Mouse (Mus musculus): ENCODE measurements around the gene Pik3cg. TPM values are rescaled to one million over a fixed set of nuclear protein-coding genes. Genes with fewer than 3 reads are reported as not detected.

Gene Pik3cg
- polyA plus RNA-seq, 1 experiment from 2014 or later = 4.9 TPM

GRCm38 (mm10) chr12:32138362-32138761 is 70.1 kb downstream of the Pik3cg start:
- no peak overlapping the region for H3K4me3 ChIP-seq
- no peaks in the 10 kb centered on the region for H3K27me3 ChIP-seq (replicated peaks)
- peak overlapping the region; percentile 49; the same call in 1 of the 2 replicates for H3K27ac ChIP-seq
- H3K36me3 ChIP-seq = no peaks in the 10 kb centered on the region
- H3K4me1 ChIP-seq = peaks cover 52% of the 10 kb centered on the region
- WGBS (ENCODE audit: insufficient replicate concordance) = 67% methylated on average over 9 of the region's 9 CpGs
- no peak for ATAC-seq
- no peak overlapping the region for H3K9ac ChIP-seq
- no peaks in the 10 kb centered on the region for H3K9me3 ChIP-seq (replicated peaks)
- no peak overlapping the region for H3K4me2 ChIP-seq

- no peak overlapping the region for H3K27ac ChIP-seq
- H3K4me2 ChIP-seq = no peak overlapping the region
- H3K9me3 ChIP-seq (replicated peaks) = no peaks in the 10 kb centered on the region
- no peak overlapping the region for H3K4me3 ChIP-seq
- H3K27me3 ChIP-seq (replicated peaks) = no peaks in the 10 kb centered on the region
- 41% methylated on average over 2 of the region's 2 CpGs for WGBS (ENCODE audit: insufficient replicate concordance)
- H3K4me1 ChIP-seq = peaks cover 44% of the 10 kb centered on the region
- no peak overlapping the region for H3K9ac ChIP-seq
- ATAC-seq = peak; percentile 51; the same call in 1 of the 2 replicates
- H3K36me3 ChIP-seq = no peaks in the 10 kb centered on the region
Observed at GRCm38 (mm10) chr12:32137542-32137941, 70.9 kb downstream of the Pik3cg start.

GRCm38 (mm10) chr12:32127599-32128507 is 80.6 kb downstream of the Pik3cg start:
- Histone ChIP-seq H3K36me3 (no peaks in the 10 kb centered on the region), H3K4me1 (peaks cover 71% of the 10 kb centered on the region), H3K4me3 (peak overlapping the region; percentile 3; the same call in 1 of the 2 replicates), H3K4me2 (peak overlapping the region; percentile 48), H3K9ac (peak overlapping the region; percentile 43; the same call in 1 of the 2 replicates), H3K27ac (peak overlapping the region; percentile 33), H3K27me3 (replicated peaks) (no peaks in the 10 kb centered on the region), H3K9me3 (replicated peaks) (no peaks in the 10 kb centered on the region)
- ATAC-seq = no peak
- 19% methylated on average over 14 of the region's 14 CpGs for WGBS (ENCODE audit: insufficient replicate concordance)

GRCm38 (mm10) chr12:32127158-32127557 is 81.3 kb downstream of the Pik3cg start:
- Histone ChIP-seq H3K4me3 (no peak overlapping the region), H3K27me3 (replicated peaks) (no peaks in the 10 kb centered on the region), H3K4me1 (peaks cover 72% of the 10 kb centered on the region), H3K36me3 (no peaks in the 10 kb centered on the region), H3K27ac (peak overlapping the region; percentile 33; the same call in 1 of the 2 replicates), H3K9me3 (replicated peaks) (no peaks in the 10 kb centered on the region), H3K4me2 (peak overlapping the region; percentile 48), H3K9ac (peak overlapping the region; percentile 43; the same call in 1 of the 2 replicates)
- 20% methylated on average over 2 of the region's 2 CpGs for WGBS (ENCODE audit: insufficient replicate concordance)
- no peak for ATAC-seq

GRCm38 (mm10) chr12:32124456-32124855 is 84.0 kb downstream of the Pik3cg start:
- H3K4me3 ChIP-seq = peak overlapping the region; percentile 63; the same call in 1 of the 2 replicates
- H3K9me3 ChIP-seq (replicated peaks) = no peaks in the 10 kb centered on the region
- H3K9ac ChIP-seq = peak overlapping the region; percentile 82
- H3K27ac ChIP-seq = peak overlapping the region; percentile 98
- 59% methylated on average over 2 of the region's 2 CpGs for WGBS (ENCODE audit: insufficient replicate concordance)
- H3K4me1 ChIP-seq = peaks cover 56% of the 10 kb centered on the region
- peak overlapping the region; percentile 71 for H3K4me2 ChIP-seq
- no peaks in the 10 kb centered on the region for H3K36me3 ChIP-seq
- no peaks in the 10 kb centered on the region for H3K27me3 ChIP-seq (replicated peaks)
- ATAC-seq = no peak

GRCm38 (mm10) chr12:32124030-32124429 is 84.4 kb downstream of the Pik3cg start:
- 34% methylated on average over 8 of the region's 8 CpGs for WGBS (ENCODE audit: insufficient replicate concordance)
- Histone ChIP-seq H3K4me3 (peak overlapping the region; percentile 63), H3K9ac (peak overlapping the region; percentile 82), H3K27ac (peak overlapping the region; percentile 98), H3K9me3 (replicated peaks) (no peaks in the 10 kb centered on the region), H3K4me1 (peaks cover 56% of the 10 kb centered on the region), H3K27me3 (replicated peaks) (no peaks in the 10 kb centered on the region), H3K36me3 (no peaks in the 10 kb centered on the region), H3K4me2 (peak overlapping the region; percentile 71)
- no peak for ATAC-seq

GRCm38 (mm10) chr12:32123559-32123958 is 84.9 kb downstream of the Pik3cg start:
- peak overlapping the region; percentile 63 for H3K4me3 ChIP-seq
- peak overlapping the region; percentile 82 for H3K9ac ChIP-seq
- no peaks in the 10 kb centered on the region for H3K9me3 ChIP-seq (replicated peaks)
- no peaks in the 10 kb centered on the region for H3K27me3 ChIP-seq (replicated peaks)
- H3K36me3 ChIP-seq = no peaks in the 10 kb centered on the region
- 11% methylated on average over 5 of the region's 5 CpGs for WGBS (ENCODE audit: insufficient replicate concordance)
- H3K4me1 ChIP-seq = peaks cover 56% of the 10 kb centered on the region
- ATAC-seq = peak; percentile 87
- peak overlapping the region; percentile 98 for H3K27ac ChIP-seq
- H3K4me2 ChIP-seq = peak overlapping the region; percentile 71

Other genes with a start within 250 kb of the Pik3cg start
- 137 and 141 TPM in 2 replicates for gene Prkar2b, start 147.4 kb downstream of the Pik3cg start, polyA plus RNA-seq (2016; fragmentation: Nextera tagmentation; extraction: Ambion mirVana)
- gene Ccdc71l, start 170.0 kb upstream of the Pik3cg start, polyA plus RNA-seq (2016; fragmentation: Nextera tagmentation; extraction: Ambion mirVana) = 12.2 and 13.3 TPM in 2 replicates

Data from liver, embryonic 12.5 days (tissue).